Mouse (Mus musculus) spleen, adult 2 months (tissue): ENCODE data around the gene 3110009E18Rik.

Experiments
- CTCF ChIP-seq: fragments of 200-500 bp; IDR thresholded peaks from 2 replicates; pipeline ENCODE4 v1.5.1; 2011; ENCODE audit warnings: mild to moderate bottlenecking, inconsistent platforms; ENCODE audit not compliant: insufficient read depth, insufficient read length, insufficient replicate concordance; ENCODE audit errors: extremely low read depth
- POLR2A ChIP-seq: fragments of 200-500 bp; IDR thresholded peaks from 2 replicates; pipeline ENCODE4 v1.6.1; 2011; ENCODE audit warnings: low read depth, low read length, inconsistent platforms

DNA sequence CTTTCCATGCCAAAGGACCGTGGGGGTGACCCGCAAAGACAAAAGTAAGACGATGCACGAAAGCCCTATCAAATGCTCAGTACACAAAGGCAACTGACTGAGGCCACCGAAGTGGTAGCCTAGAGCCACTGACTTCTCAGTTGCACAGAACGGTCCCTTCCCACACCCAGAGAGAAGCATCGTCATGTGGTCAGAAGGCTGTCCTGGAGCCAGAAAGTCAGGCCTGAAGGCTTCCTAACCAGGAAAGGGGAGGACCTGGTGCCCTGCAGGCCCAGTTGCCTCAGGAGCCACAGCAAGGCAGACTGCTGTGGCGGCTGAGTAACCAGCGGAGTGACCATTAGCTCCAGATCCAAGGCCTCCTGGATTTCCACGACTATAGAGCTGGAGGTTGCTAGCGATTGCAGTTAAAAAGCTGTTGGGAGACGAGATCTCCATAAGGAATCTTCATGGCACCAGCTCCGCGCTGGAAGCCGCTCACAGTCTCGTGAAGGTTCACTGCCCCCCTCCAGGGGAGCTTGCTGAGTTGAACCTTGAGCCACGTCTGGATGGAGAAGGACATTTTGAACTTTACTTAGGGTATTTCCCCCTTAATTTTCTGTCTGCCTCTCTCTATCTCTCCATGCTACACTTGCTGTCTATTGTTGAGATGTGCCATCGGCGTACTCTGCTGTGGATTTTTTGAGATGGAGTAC lies 11.1 kb upstream of the 3110009E18Rik start:
- TF ChIP-seq CTCF = no peak
- no peak for TF ChIP-seq POLR2A
